Mouse (Mus musculus) urinary bladder, postnatal 25 days (tissue): ENCODE data around the gene Akr1c20.

ENCODE experiments used
- DNase-seq: peaks from one replicate; pipeline ENCODE4 v3.0.0; 2022; ENCODE audit warnings: low spot score

Gene Akr1c20

GRCm38 (mm10) chr13:4523201-4523838, at the start of gene Akr1c20:
Gene Akr1c20, minus strand, starts transcription at chr13:4523345.
- no peak for DNase-seq

GRCm38 (mm10) chr13:4565996-4566395, 42.9 kb upstream of the Akr1c20 start:
- no peak for DNase-seq

- DNase-seq, result no peak
These were observed 37.4 kb upstream of the Akr1c20 start for GRCm38 (mm10) chr13:4560500-4560899.

GRCm38 (mm10) chr13:4559143-4559542, 36.0 kb upstream of the Akr1c20 start:
- no peak for DNase-seq

- no peak for DNase-seq
These were observed 8.3 kb downstream of the Akr1c20 start for GRCm38 (mm10) chr13:4514811-4515210.

GRCm38 (mm10) chr13:4467896-4468295, 55.2 kb downstream of the Akr1c20 start:
- DNase-seq, result no peak

GRCm38 (mm10) chr13:4465641-4466040, 57.5 kb downstream of the Akr1c20 start:
- no peak for DNase-seq
